Mouse (Mus musculus) adrenal gland, postnatal 10 days (tissue): ENCODE data around the gene Alg5. TPM values are rescaled to one million over a fixed set of nuclear protein-coding genes. Genes with fewer than 3 reads are reported as not detected.

ENCODE experiments used
- DNase-seq: peaks from one replicate; pipeline ENCODE4 v3.0.0; 2021; ENCODE audit warnings: mixed read lengths
- total RNA-seq, 2 experiments: library from RNA; stranded (reverse); gene quantifications; 2 replicates each; pipeline ENCODE4 v1.2.3; 2021

Gene Alg5
- total RNA-seq, 2 experiments from 2014 or later, result 35.2 TPM

- DNase-seq, result no peak
Measured at GRCm38 (mm10) chr3:54791822-54792677, 56.7 kb downstream of the Alg5 start.

DNA sequence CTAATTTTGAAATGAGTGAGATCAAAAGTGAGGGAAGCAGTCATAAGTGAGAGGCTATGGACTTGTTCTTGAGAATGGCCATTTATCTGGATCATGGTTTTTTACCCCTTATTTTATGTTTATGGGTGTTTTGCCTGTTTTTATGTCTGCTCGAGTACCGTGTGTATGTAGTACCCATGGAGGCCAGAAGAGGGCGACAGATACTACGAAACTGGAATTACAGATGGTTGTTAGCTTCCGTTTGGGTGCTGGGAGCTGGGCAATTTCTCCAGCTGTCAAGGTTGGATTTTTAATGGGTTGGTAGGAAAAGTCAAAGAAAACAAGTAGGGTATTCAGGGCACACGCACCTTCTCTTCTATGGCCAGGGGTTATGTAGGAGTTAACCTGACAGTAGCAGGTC, 58.4 kb downstream of the Alg5 start:
- DNase-seq, result no peak

DNA sequence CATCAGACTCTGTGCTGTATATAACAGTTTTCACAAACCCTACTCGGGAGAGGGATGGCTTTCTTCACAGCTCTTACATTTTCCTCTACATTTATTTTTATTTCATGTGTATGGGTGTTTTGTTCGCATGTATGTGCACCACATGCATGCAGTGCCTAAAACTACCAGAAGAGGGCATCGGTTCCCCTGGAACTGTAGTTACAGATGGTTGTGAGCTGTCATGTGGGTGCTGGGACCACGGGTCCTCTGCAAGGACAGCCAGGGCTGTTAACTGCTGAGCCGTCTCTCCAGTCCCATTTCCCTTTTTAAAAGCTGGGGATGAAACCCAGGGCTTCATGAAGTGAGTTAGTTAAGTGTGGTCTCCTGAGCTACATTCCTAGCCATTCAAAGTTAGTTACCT, 60.0 kb downstream of the Alg5 start:
- no peak for DNase-seq

DNA sequence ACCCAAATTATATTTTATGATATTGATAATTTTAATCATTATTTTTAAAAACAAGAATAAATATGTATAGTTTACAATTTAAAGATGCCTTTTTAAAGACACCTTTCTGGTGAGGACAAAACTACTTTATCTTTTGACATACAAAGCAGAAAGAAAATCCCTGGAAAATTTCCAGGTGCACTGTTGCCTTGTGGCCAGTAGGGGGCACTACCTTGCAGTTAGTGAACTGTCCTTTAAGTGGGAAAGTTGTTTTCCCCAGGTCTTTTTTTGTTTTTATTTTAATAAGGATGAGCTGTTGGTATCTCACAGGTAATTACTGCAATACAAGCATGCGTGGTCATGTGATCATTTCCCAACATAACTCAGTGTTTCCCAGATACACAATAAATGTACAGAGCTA, 60.5 kb downstream of the Alg5 start:
- DNase-seq, result peak; percentile 30

- peak; percentile 67 for DNase-seq
Measured at GRCm38 (mm10) chr3:54797211-54797610, 61.9 kb downstream of the Alg5 start.

Other genes with a start within 250 kb of the Alg5 start
- 10 to 100 TPM; 41.0 to 57.6 TPM for gene Supt20, start 42.7 kb upstream of the Alg5 start, total RNA-seq
- not detected for gene Gm21958, start 21.2 kb upstream of the Alg5 start, total RNA-seq
- gene Exosc8, start 146 bp upstream of the Alg5 start, total RNA-seq, result 10 to 100 TPM; 41.0 to 44.4 TPM
- 10 to 100 TPM in 1 of 2 experiments, 1 to 10 TPM in 1; 7.1 to 10.2 TPM for gene Smad9, start 20.0 kb downstream of the Alg5 start, total RNA-seq
- gene Rfxap, start 72.3 kb downstream of the Alg5 start, total RNA-seq, result 10 to 100 TPM; 25.7 to 28.6 TPM
- gene Sertm1, start 180.3 kb downstream of the Alg5 start, total RNA-seq, result not detected